Mouse (Mus musculus) midbrain, embryonic 10.5 days (tissue): ENCODE data around the gene Cnpy3. TPM values are rescaled to one million over a fixed set of nuclear protein-coding genes. Genes with fewer than 3 reads are reported as not detected.
A peak's percentile ranks its signal among the peaks of the same experiment; 100 is the strongest.

Source experiments
- DNase-seq: peaks from one replicate; pipeline ENCODE4 v3.0.0-alpha.2; 2017; ENCODE audit warnings: low spot score
- H3K27ac ChIP-seq: fragments of 300-500 bp; sonication (generic); replicated peaks from 2 replicates; pipeline ENCODE4 v1.5.1; 2016; ENCODE audit warnings: mild to moderate bottlenecking
- H3K27me3 ChIP-seq: fragments of 300-500 bp; sonication (generic); 2 replicates; pipeline ENCODE4 v1.6.1; 2016; ENCODE audit warnings: low read depth, mild to moderate bottlenecking; ENCODE audit not compliant: poor library complexity, severe bottlenecking
- H3K36me3 ChIP-seq: fragments of 300-500 bp; sonication (generic); 2 replicates; pipeline ENCODE4 v1.6.1; 2016; ENCODE audit warnings: mild to moderate bottlenecking, moderate library complexity
- H3K4me1 ChIP-seq: fragments of 300-500 bp; sonication (generic); 2 replicates; pipeline ENCODE4 v1.6.1; 2016
- H3K4me3 ChIP-seq: fragments of 300-500 bp; sonication (generic); 2 replicates; pipeline ENCODE4 v1.5.1; 2016; ENCODE audit warnings: mild to moderate bottlenecking, moderate library complexity
- H3K9me3 ChIP-seq: fragments of 300-500 bp; sonication (generic); replicated peaks from 2 replicates; pipeline ENCODE4 v1.6.1; 2016; ENCODE audit warnings: mild to moderate bottlenecking
- WGBS: fragments of 180-500 bp; shearing (Covaris S2); methylation state at CpG from one replicate; pipeline ENCODE4 v1.1.7; 2016; 5-methylcytosine and 5-hydroxymethylcytosine counted together
- polyA plus RNA-seq: library from polyadenylated mRNA; unstranded; fragments of >200 nt; fragmentation: Nextera tagmentation; extraction: Ambion mirVana; gene quantifications from 2 replicates; pipeline ENCODE4 v1.2.1, GENCODE M21; 2016

The Cnpy3 gene
- polyA plus RNA-seq, 1 experiment from 2014 or later = 75.0 TPM

GRCm38 (mm10) chr17:46704887-46705835, 46.9 kb downstream of the Cnpy3 start, which contains the start of gene Ppp2r5d:
Gene Ppp2r5d, minus strand, starts transcription at chr17:46705111.
- peaks cover 22% of the 10 kb centered on the region for H3K36me3 ChIP-seq
- peaks cover 51% of the 10 kb centered on the region for H3K4me1 ChIP-seq
- no peaks in the 10 kb centered on the region for H3K27me3 ChIP-seq
- H3K4me3 ChIP-seq = peak within 1 kb of the TSS; percentile 94
- 2% methylated on average over 48 of the region's 48 CpGs for WGBS
- peak within 1 kb of the TSS; percentile 92 for H3K27ac ChIP-seq
- H3K9me3 ChIP-seq = no peaks in the 10 kb centered on the region
- peak; percentile 97 for DNase-seq

GRCm38 (mm10) chr17:46703971-46704886, 47.8 kb downstream of the Cnpy3 start:
- Histone ChIP-seq H3K36me3 (peaks cover 31% of the 10 kb centered on the region), H3K4me3 (peak overlapping the region; percentile 94), H3K4me1 (peaks cover 51% of the 10 kb centered on the region), H3K27ac (peak overlapping the region; percentile 92), H3K27me3 (no peaks in the 10 kb centered on the region), H3K9me3 (no peaks in the 10 kb centered on the region)
- no peak for DNase-seq
- 5% methylated on average over 40 of the region's 41 CpGs for WGBS

- no peaks in the 10 kb centered on the region for H3K9me3 ChIP-seq
- peaks cover 51% of the 10 kb centered on the region for H3K4me1 ChIP-seq
- no peak for DNase-seq
- peak overlapping the region; percentile 94 for H3K4me3 ChIP-seq
- 87% methylated on average over 5 of the region's 5 CpGs for WGBS
- H3K27ac ChIP-seq = no peak overlapping the region
- H3K36me3 ChIP-seq = peaks cover 48% of the 10 kb centered on the region
- no peaks in the 10 kb centered on the region for H3K27me3 ChIP-seq
Measured at GRCm38 (mm10) chr17:46702506-46702905, 49.5 kb downstream of the Cnpy3 start.

GRCm38 (mm10) chr17:46702100-46702499, 49.9 kb downstream of the Cnpy3 start:
- Histone ChIP-seq H3K9me3 (no peaks in the 10 kb centered on the region), H3K36me3 (peaks cover 51% of the 10 kb centered on the region), H3K27me3 (no peaks in the 10 kb centered on the region), H3K4me1 (peaks cover 51% of the 10 kb centered on the region), H3K4me3 (peak overlapping the region; percentile 94; the same call in 1 of the 2 replicates), H3K27ac (0 out of 2 replicates have a peak overlapping the region, but pooled peaks have one; percentile 23)
- no peak for DNase-seq
- 91% methylated on average over 12 of the region's 12 CpGs for WGBS

GRCm38 (mm10) chr17:46701489-46701888, 50.5 kb downstream of the Cnpy3 start:
- no peak for DNase-seq
- no peaks in the 10 kb centered on the region for H3K9me3 ChIP-seq
- no peaks in the 10 kb centered on the region for H3K27me3 ChIP-seq
- 0 out of 2 replicates have a peak overlapping the region, but pooled peaks have one; percentile 23 for H3K27ac ChIP-seq
- 0 out of 2 replicates have a peak overlapping the region, but pooled peaks have one; percentile 94 for H3K4me3 ChIP-seq
- peaks cover 57% of the 10 kb centered on the region for H3K36me3 ChIP-seq
- peaks cover 48% of the 10 kb centered on the region for H3K4me1 ChIP-seq
- WGBS = 87% methylated on average over 12 of the region's 12 CpGs

GRCm38 (mm10) chr17:46699912-46700311, 52.1 kb downstream of the Cnpy3 start:
- H3K36me3 ChIP-seq = peaks cover 66% of the 10 kb centered on the region

GRCm38 (mm10) chr17:46699245-46699644, 52.8 kb downstream of the Cnpy3 start:
- DNase-seq = no peak
- no peaks in the 10 kb centered on the region for H3K27me3 ChIP-seq
- H3K4me3 ChIP-seq = no peak overlapping the region
- WGBS = 92% methylated on average over 5 of the region's 5 CpGs
- no peaks in the 10 kb centered on the region for H3K9me3 ChIP-seq
- no peak overlapping the region for H3K27ac ChIP-seq
- H3K36me3 ChIP-seq = peaks cover 68% of the 10 kb centered on the region
- H3K4me1 ChIP-seq = peaks cover 32% of the 10 kb centered on the region

More at GRCm38 (mm10) chr17:46699912-46700311, 52.1 kb downstream of the Cnpy3 start:
- WGBS = 95% methylated on average over 3 of the region's 3 CpGs
- Histone ChIP-seq H3K4me3 (no peak overlapping the region), H3K9me3 (no peaks in the 10 kb centered on the region), H3K4me1 (peaks cover 34% of the 10 kb centered on the region), H3K27me3 (no peaks in the 10 kb centered on the region), H3K27ac (no peak overlapping the region)
- DNase-seq = no peak

GRCm38 (mm10) chr17:46698515-46698914, 53.5 kb downstream of the Cnpy3 start:
- Histone ChIP-seq H3K27ac (no peak overlapping the region), H3K4me3 (no peak overlapping the region), H3K27me3 (no peaks in the 10 kb centered on the region), H3K36me3 (peaks cover 75% of the 10 kb centered on the region), H3K9me3 (no peaks in the 10 kb centered on the region), H3K4me1 (peaks cover 25% of the 10 kb centered on the region)
- 93% methylated on average over 6 of the region's 6 CpGs for WGBS
- DNase-seq = no peak

- 71% methylated on average over 1 of the region's 1 CpGs for WGBS
- no peak overlapping the region for H3K4me3 ChIP-seq
- no peaks in the 10 kb centered on the region for H3K27me3 ChIP-seq
- peaks cover 79% of the 10 kb centered on the region for H3K36me3 ChIP-seq
- no peak for DNase-seq
- no peak overlapping the region for H3K27ac ChIP-seq
- no peaks in the 10 kb centered on the region for H3K4me1 ChIP-seq
- no peaks in the 10 kb centered on the region for H3K9me3 ChIP-seq
Measured at GRCm38 (mm10) chr17:46694517-46695063, 57.4 kb downstream of the Cnpy3 start.

- 93% methylated on average over 2 of the region's 2 CpGs for WGBS
- H3K4me3 ChIP-seq = no peak overlapping the region
- no peaks in the 10 kb centered on the region for H3K27me3 ChIP-seq
- H3K36me3 ChIP-seq = peaks cover 77% of the 10 kb centered on the region
- no peaks in the 10 kb centered on the region for H3K4me1 ChIP-seq
- H3K9me3 ChIP-seq = no peaks in the 10 kb centered on the region
- no peak overlapping the region for H3K27ac ChIP-seq
- no peak for DNase-seq
Measured at GRCm38 (mm10) chr17:46691390-46691789, 60.6 kb downstream of the Cnpy3 start.

GRCm38 (mm10) chr17:46690665-46691064, 61.3 kb downstream of the Cnpy3 start:
- Histone ChIP-seq H3K36me3 (peaks cover 77% of the 10 kb centered on the region), H3K27ac (no peak overlapping the region), H3K9me3 (no peaks in the 10 kb centered on the region), H3K4me3 (no peak overlapping the region), H3K27me3 (no peaks in the 10 kb centered on the region), H3K4me1 (no peaks in the 10 kb centered on the region)
- WGBS = 97% methylated on average over 12 of the region's 12 CpGs
- no peak for DNase-seq

- Histone ChIP-seq H3K27ac (no peak overlapping the region), H3K36me3 (peaks cover 79% of the 10 kb centered on the region), H3K4me3 (no peak overlapping the region), H3K4me1 (peaks cover 15% of the 10 kb centered on the region), H3K9me3 (no peaks in the 10 kb centered on the region), H3K27me3 (no peaks in the 10 kb centered on the region)
- DNase-seq = no peak
- WGBS = 97% methylated on average over 6 of the region's 6 CpGs
Measured at GRCm38 (mm10) chr17:46685913-46686312, 66.1 kb downstream of the Cnpy3 start.
